In genomic region chr11:8604789-8605569, GRCm38 (mm10) we compare ENCODE assay signal across 26 mouse cellular contexts. TPM values are rescaled to one million over a fixed set of nuclear protein-coding genes. Genes with fewer than 3 reads are reported as not detected.
DNase-seq lines count a peak whose midpoint lies in the region; ATAC-seq and TF ChIP-seq lines count a peak whose summit lies in the region.
"Had no signal": no experiment of that assay in that cellular context is flagged by ENCODE, and none has a peak within 500 bp of the region (broad histone marks: within the 10 kb centered on the region; RNA-seq: fewer than 3 reads in every experiment).

No protein-coding gene starts in this region.

- no peak for TF ChIP-seq CTCF in liver, postnatal 0 days (IDR thresholded peaks at IDR 0.05; ENCODE audit: low read depth)
- no peak for TF ChIP-seq CTCF in E14TG2a.4 (conservative IDR thresholded peaks at IDR 0.05; ENCODE audit: low read length)

- no peak overlapping the region for H3K9ac ChIP-seq in liver, embryonic 15.5 days
- no peak overlapping the region for H3K9ac ChIP-seq in liver, postnatal 0 days (replicated peaks)
- H3K9ac ChIP-seq in ES-E14 (ENCODE audit: insufficient read depth, low read depth, low read length, poor library complexity, severe bottlenecking), result peak overlapping the region; percentile 70
- H3K9ac ChIP-seq: forebrain, embryonic 13.5 days; hindbrain, embryonic 14.5 days; limb, embryonic 13.5 days; lung, embryonic 14.5 days; neural tube, embryonic 15.5 days had no signal

- no peak for TF ChIP-seq EP300 in liver, postnatal 0 days (IDR thresholded peaks at IDR 0.05; ENCODE audit: low read depth)

- no peak overlapping the region for H3K4me3 ChIP-seq in liver, embryonic 15.5 days (replicated peaks)
- no peak overlapping the region for H3K4me3 ChIP-seq in liver, postnatal 0 days (ENCODE audit: low read depth, low read length)
- H3K4me3 ChIP-seq in E14TG2a.4 (replicated peaks; ENCODE audit: low read length), result peak overlapping the region; percentile 82
- H3K4me3 ChIP-seq in ES-E14 (ENCODE audit: insufficient read depth in 1 of 2, low read depth in 1 of 2, low read length in 2 of 2, poor library complexity in 1 of 2, severe bottlenecking in 1 of 2), result peak overlapping the region; percentile 25 to 68
- H3K4me3 ChIP-seq: forebrain, embryonic 13.5 days; gastrocnemius, adult 2 months; layer of hippocampus, adult 2 months; limb, embryonic 13.5 days; midbrain, embryonic 10.5 days; neural tube, embryonic 15.5 days had no signal

- H3K27ac ChIP-seq in liver, embryonic 15.5 days (replicated peaks), result no peak overlapping the region
- H3K27ac ChIP-seq in liver, postnatal 0 days (ENCODE audit: low read depth), result no peak overlapping the region
- peak overlapping the region; percentile 79 for H3K27ac ChIP-seq in ES-E14 (ENCODE audit: insufficient read depth, low read depth, low read length, poor library complexity, severe bottlenecking)
- H3K27ac ChIP-seq: forebrain, embryonic 13.5 days; gastrocnemius, adult 2 months; hindbrain, embryonic 14.5 days; layer of hippocampus, adult 2 months; limb, embryonic 13.5 days; midbrain, embryonic 10.5 days; neural tube, embryonic 15.5 days had no signal

- 0 out of 2 replicates have a peak, but pooled peaks have one; percentile 15 for ATAC-seq in liver, embryonic 15.5 days (ENCODE audit: insufficient read depth)
- no peak for ATAC-seq in liver, postnatal 0 days
- 0 out of 2 replicates have a peak, but pooled peaks have one; percentile 21 for ATAC-seq in common myeloid progenitor, adult 5-6 weeks (replicated peaks; ENCODE audit: low read depth, poor library complexity, severe bottlenecking)
- ATAC-seq: forebrain, embryonic 13.5 days; inflammation-experienced regulatory T-cells, adult 6 months; midbrain, embryonic 16.5 days had no signal

- no peak overlapping the region for H3K4me2 ChIP-seq in liver, embryonic 15.5 days
- no peak overlapping the region for H3K4me2 ChIP-seq in liver, postnatal 0 days (ENCODE audit: low read depth, low read length)
- H3K4me2 ChIP-seq: forebrain, embryonic 13.5 days; hindbrain, embryonic 14.5 days; limb, embryonic 13.5 days; lung, embryonic 14.5 days; neural tube, embryonic 15.5 days had no signal

- in situ Hi-C loops in ES-E14 (cut with MboI; ENCODE audit: low sequenced_read_pairs in 2 of 2, unreplicated experiment in 2 of 2), result no loop called here

- DNase-seq in liver, postnatal 0 days, result no peak
- peak; percentile 53 for DNase-seq in ES-E14 (ENCODE audit: low read depth, low spot score)
- DNase-seq in layer of hippocampus, adult 8-10 months (ENCODE audit: low spot score in 2 of 2), result no peak
- no peak for DNase-seq in adrenal gland, adult 2 months
- DNase-seq: adrenal gland, postnatal 36 days; cerebellum, adult 11-12 months; cerebellum, postnatal 36 days; gastrocnemius, adult 2 months; heart, postnatal 4 days; kidney, adult 8-10 months; lung, embryonic 14.5 days; lung, postnatal 36 days; right cerebral cortex, adult 18-20 months; right cerebral cortex, postnatal 4 days had no signal

- WGBS in liver, embryonic 15.5 days (ENCODE audit: insufficient replicate concordance), result 60% methylated on average over 10 of the region's 10 CpGs
- WGBS in liver, postnatal 0 days (ENCODE audit: insufficient replicate concordance), result 63% methylated on average over 10 of the region's 10 CpGs

- no peaks in the 10 kb centered on the region for H3K27me3 ChIP-seq in liver, embryonic 15.5 days
- H3K27me3 ChIP-seq in liver, postnatal 0 days (ENCODE audit: insufficient read depth, low read length), result no peaks in the 10 kb centered on the region
- H3K27me3 ChIP-seq in E14TG2a.4 (ENCODE audit: insufficient read depth, low read length), result no peaks in the 10 kb centered on the region
- H3K27me3 ChIP-seq: forebrain, embryonic 13.5 days; limb, embryonic 13.5 days; neural tube, embryonic 15.5 days had no signal

- H3K4me1 ChIP-seq in liver, embryonic 15.5 days (replicated peaks), result peaks cover 14% of the 10 kb centered on the region
- H3K4me1 ChIP-seq in liver, postnatal 0 days (ENCODE audit: insufficient read depth), result peaks cover 13% of the 10 kb centered on the region
- H3K4me1 ChIP-seq in E14TG2a.4 (replicated peaks; ENCODE audit: low read depth, low read length) (peaks cover 83% of the 10 kb centered on the region), ES-E14 (ENCODE audit: control insufficient read depth in 2 of 2, insufficient read depth in 2 of 2, low read length in 2 of 2, poor library complexity in 1 of 2) (peaks cover 7 to 14% of the 10 kb centered on the region in 2 experiments; a peak in 3 of 4 replicates)
- H3K4me1 ChIP-seq: forebrain, embryonic 13.5 days had no signal

- no peaks in the 10 kb centered on the region for H3K36me3 ChIP-seq in liver, embryonic 15.5 days (replicated peaks)
- H3K36me3 ChIP-seq in liver, postnatal 0 days (replicated peaks; ENCODE audit: insufficient read depth, low read length), result peaks cover 2% of the 10 kb centered on the region; the same call in 1 of the 2 replicates
- H3K36me3 ChIP-seq in E14TG2a.4 (ENCODE audit: insufficient read depth, low read length) (peaks cover 83% of the 10 kb centered on the region), ES-E14 (ENCODE audit: control insufficient read depth, insufficient read depth, low read length, poor library complexity, severe bottlenecking) (peaks cover 15% of the 10 kb centered on the region)
- H3K36me3 ChIP-seq: neural tube, embryonic 15.5 days had no signal

- H3K9me3 ChIP-seq in liver, embryonic 15.5 days (replicated peaks), result no peaks in the 10 kb centered on the region
- H3K9me3 ChIP-seq in liver, postnatal 0 days (ENCODE audit: low read length), result no peaks in the 10 kb centered on the region
- H3K9me3 ChIP-seq in E14TG2a.4 (ENCODE audit: low read length), result no peaks in the 10 kb centered on the region
- no peaks in the 10 kb centered on the region for H3K9me3 ChIP-seq in ES-E14 (ENCODE audit: control insufficient read depth, insufficient read depth, low read depth, low read length)
- H3K9me3 ChIP-seq: forebrain, embryonic 13.5 days; limb, embryonic 13.5 days; midbrain, embryonic 10.5 days; neural tube, embryonic 15.5 days had no signal

TF ChIP-seq in ES-E14, 5 proteins besides CTCF, POLR2A, EP300 and RAD21:
- TF ChIP-seq CHD2 (IDR thresholded peaks at IDR 0.05; ENCODE audit: low read depth, low read length) (no peak), MAFK (IDR thresholded peaks at IDR 0.05; ENCODE audit: insufficient read depth, low read depth, low read length) (no peak), HCFC1 (IDR thresholded peaks at IDR 0.05; ENCODE audit: borderline replicate concordance, insufficient read depth, low read length) (no peak), ZNF384 (IDR thresholded peaks at IDR 0.05; ENCODE audit: low read depth, low read length) (no peak), ZC3H11A (IDR thresholded peaks at IDR 0.05; ENCODE audit: borderline replicate concordance, low read depth, low read length) (no peak)

RNA-seq across cellular contexts. Expression of gene Tns3, which starts 59.4 kb away (rescaled TPM):
- 3.4 and 3.8 TPM in 2 replicates for polyA plus RNA-seq in liver, embryonic 15.5 days (2015; fragmentation: Nextera tagmentation; extraction: Ambion mirVana)
- polyA plus RNA-seq in liver, postnatal 0 days (2015; fragmentation: Nextera tagmentation; extraction: Ambion mirVana), result 2.8 and 3.6 TPM in 2 replicates
- 111 and 133 TPM in 2 replicates for total RNA-seq in ES-E14 (2012; rRNA removed)
- 9.9 and 16.8 TPM in 2 replicates for total RNA-seq in common myeloid progenitor, adult 5-6 weeks (2017)
- 10 to 100 TPM; 50.9 to 62.2 (median 57.3) TPM for total RNA-seq in layer of hippocampus, adult 8-10 months (2022)
- 10 to 100 TPM; 57.2 to 67.7 TPM for total RNA-seq in adrenal gland, adult 2 months (2021)
- 39.2 and 44.2 TPM in 2 replicates for polyA plus RNA-seq in adrenal gland, adult 2 months (2012; rRNA removed)
- total RNA-seq: MEL had no signal

Comparison
In these comparisons a context has a peak if more than half of its experiments do, and no peak if none do; other contexts are left out.
1. H3K4me3 ChIP-seq: peak in E14TG2a.4 (single experiment) and ES-E14 (2 of 2); none in liver, embryonic 15.5 days (single experiment) and liver, postnatal 0 days (single experiment).